Mouse (Mus musculus): ENCODE results near the gene Smpd2.

- TF ChIP-seq CTCF (IDR thresholded peaks at IDR 0.05; ENCODE audit: extremely low read depth, insufficient read length, insufficient replicate concordance, low read depth, low read length) (no peak), POLR2A (IDR thresholded peaks at IDR 0.05; ENCODE audit: low read depth, low read length) (peak; percentile 71)
Measured at GRCm38 (mm10) chr10:41476171-41477017, 13.8 kb downstream of the Smpd2 start, which contains the start of gene Mical1.
